Mouse (Mus musculus): ENCODE data around the gene Pou2f1. TPM values are rescaled to one million over a fixed set of nuclear protein-coding genes. Genes with fewer than 3 reads are reported as not detected.

Gene Pou2f1
- polyA plus RNA-seq, 1 experiment from 2014 or later: 3.4 TPM

- Histone ChIP-seq H3K4me1 (ENCODE audit: insufficient read depth) (peaks cover 20% of the 10 kb centered on the region), H3K27ac (ENCODE audit: low read depth) (no peak overlapping the region), H3K4me3 (ENCODE audit: low read depth, low read length) (no peak overlapping the region), H3K4me2 (ENCODE audit: low read depth, low read length) (no peak overlapping the region), H3K9ac (replicated peaks) (no peak overlapping the region), H3K27me3 (ENCODE audit: insufficient read depth, low read length) (no peaks in the 10 kb centered on the region), H3K9me3 (ENCODE audit: low read length) (no peaks in the 10 kb centered on the region), H3K36me3 (replicated peaks; ENCODE audit: insufficient read depth, low read length) (no peaks in the 10 kb centered on the region; the same call in 1 of the 2 replicates)
- ATAC-seq (no peak), DNase-seq (no peak)
- WGBS (ENCODE audit: insufficient replicate concordance): 82% methylated on average over 2 of the region's 2 CpGs
- TF ChIP-seq CTCF (IDR thresholded peaks at IDR 0.05; ENCODE audit: low read depth): no peak
- TF ChIP-seq EP300 (IDR thresholded peaks at IDR 0.05; ENCODE audit: low read depth): no peak
Observed at GRCm38 (mm10) chr1:165988536-165988935, 13.9 kb downstream of the Pou2f1 start.

- Histone ChIP-seq H3K4me3 (ENCODE audit: low read depth, low read length) (no peak overlapping the region), H3K9me3 (ENCODE audit: low read length) (no peaks in the 10 kb centered on the region), H3K4me2 (ENCODE audit: low read depth, low read length) (no peak overlapping the region), H3K27ac (ENCODE audit: low read depth) (no peak overlapping the region), H3K27me3 (ENCODE audit: insufficient read depth, low read length) (no peaks in the 10 kb centered on the region), H3K4me1 (ENCODE audit: insufficient read depth) (peaks cover 20% of the 10 kb centered on the region), H3K36me3 (replicated peaks; ENCODE audit: insufficient read depth, low read length) (no peaks in the 10 kb centered on the region; the same call in 1 of the 2 replicates), H3K9ac (replicated peaks) (no peak overlapping the region)
- WGBS (ENCODE audit: insufficient replicate concordance): 77% methylated on average over 2 of the region's 2 CpGs
- ATAC-seq (no peak), DNase-seq (no peak)
- TF ChIP-seq CTCF (IDR thresholded peaks at IDR 0.05; ENCODE audit: low read depth) (no peak), EP300 (IDR thresholded peaks at IDR 0.05; ENCODE audit: low read depth) (no peak)
Observed at GRCm38 (mm10) chr1:165988072-165988471, 14.4 kb downstream of the Pou2f1 start.

GRCm38 (mm10) chr1:165985743-165986360 lies 16.6 kb downstream of the Pou2f1 start:
- Histone ChIP-seq H3K4me1 (ENCODE audit: insufficient read depth) (peaks cover 15% of the 10 kb centered on the region), H3K4me3 (ENCODE audit: low read depth, low read length) (no peak overlapping the region), H3K27me3 (ENCODE audit: insufficient read depth, low read length) (no peaks in the 10 kb centered on the region), H3K36me3 (replicated peaks; ENCODE audit: insufficient read depth, low read length) (no peaks in the 10 kb centered on the region), H3K9me3 (ENCODE audit: low read length) (no peaks in the 10 kb centered on the region), H3K9ac (replicated peaks) (no peak overlapping the region), H3K27ac (ENCODE audit: low read depth) (no peak overlapping the region), H3K4me2 (ENCODE audit: low read depth, low read length) (no peak overlapping the region)
- DNase-seq (no peak), ATAC-seq (peak; percentile 80)
- TF ChIP-seq CTCF (IDR thresholded peaks at IDR 0.05; ENCODE audit: low read depth) (no peak), EP300 (IDR thresholded peaks at IDR 0.05; ENCODE audit: low read depth) (no peak; the same call in 1 of the 2 replicates)
- WGBS (ENCODE audit: insufficient replicate concordance): 37% methylated on average over 3 of the region's 3 CpGs

- Histone ChIP-seq H3K9ac (replicated peaks) (no peak overlapping the region), H3K36me3 (replicated peaks; ENCODE audit: insufficient read depth, low read length) (no peaks in the 10 kb centered on the region), H3K27me3 (ENCODE audit: insufficient read depth, low read length) (no peaks in the 10 kb centered on the region), H3K4me1 (ENCODE audit: insufficient read depth) (peaks cover 15% of the 10 kb centered on the region), H3K9me3 (ENCODE audit: low read length) (no peaks in the 10 kb centered on the region), H3K4me3 (ENCODE audit: low read depth, low read length) (no peak overlapping the region), H3K27ac (ENCODE audit: low read depth) (no peak overlapping the region), H3K4me2 (ENCODE audit: low read depth, low read length) (peak overlapping the region; percentile 13; the same call in 1 of the 2 replicates)
- DNase-seq (peak; percentile 19), ATAC-seq (peak; percentile 91)
- no peak for TF ChIP-seq CTCF (IDR thresholded peaks at IDR 0.05; ENCODE audit: low read depth)
- TF ChIP-seq EP300 (IDR thresholded peaks at IDR 0.05; ENCODE audit: low read depth): peak; percentile 50; the same call in 1 of the 2 replicates
- 46% methylated on average over 3 of the region's 3 CpGs for WGBS (ENCODE audit: insufficient replicate concordance)
Observed at GRCm38 (mm10) chr1:165985186-165985585, 17.3 kb downstream of the Pou2f1 start.

GRCm38 (mm10) chr1:165976672-165977448 lies 25.6 kb downstream of the Pou2f1 start:
- Histone ChIP-seq H3K27me3 (ENCODE audit: insufficient read depth, low read length) (no peaks in the 10 kb centered on the region), H3K27ac (ENCODE audit: low read depth) (no peak overlapping the region), H3K4me3 (ENCODE audit: low read depth, low read length) (no peak overlapping the region), H3K4me1 (ENCODE audit: insufficient read depth) (no peaks in the 10 kb centered on the region), H3K36me3 (replicated peaks; ENCODE audit: insufficient read depth, low read length) (no peaks in the 10 kb centered on the region), H3K4me2 (ENCODE audit: low read depth, low read length) (no peak overlapping the region), H3K9me3 (ENCODE audit: low read length) (no peaks in the 10 kb centered on the region), H3K9ac (replicated peaks) (no peak overlapping the region)
- DNase-seq: peak; percentile 22
- peak; percentile 62 for ATAC-seq
- TF ChIP-seq CTCF (IDR thresholded peaks at IDR 0.05; ENCODE audit: low read depth) (no peak), EP300 (IDR thresholded peaks at IDR 0.05; ENCODE audit: low read depth) (no peak)
- 46% methylated on average over 7 of the region's 7 CpGs for WGBS (ENCODE audit: insufficient replicate concordance)

- 70% methylated on average over 3 of the region's 3 CpGs for WGBS (ENCODE audit: insufficient replicate concordance)
- no peaks in the 10 kb centered on the region for H3K27me3 ChIP-seq (ENCODE audit: insufficient read depth, low read length)
- no peak for TF ChIP-seq EP300 (IDR thresholded peaks at IDR 0.05; ENCODE audit: low read depth)
- TF ChIP-seq CTCF (IDR thresholded peaks at IDR 0.05; ENCODE audit: low read depth): no peak
- no peak overlapping the region for H3K4me3 ChIP-seq (ENCODE audit: low read depth, low read length)
- H3K9me3 ChIP-seq (ENCODE audit: low read length): no peaks in the 10 kb centered on the region
- H3K36me3 ChIP-seq (replicated peaks; ENCODE audit: insufficient read depth, low read length): no peaks in the 10 kb centered on the region
- no peak overlapping the region for H3K9ac ChIP-seq (replicated peaks)
- no peak for DNase-seq
- H3K4me1 ChIP-seq (ENCODE audit: insufficient read depth): no peaks in the 10 kb centered on the region
- no peak for ATAC-seq
- no peak overlapping the region for H3K27ac ChIP-seq (ENCODE audit: low read depth)
- no peak overlapping the region for H3K4me2 ChIP-seq (ENCODE audit: low read depth, low read length)
Observed at GRCm38 (mm10) chr1:165969001-165969690, 33.3 kb downstream of the Pou2f1 start.

Data from liver, postnatal 0 days (tissue).